Mouse (Mus musculus) frontal cortex, postnatal 14 days (tissue): ENCODE results near the gene Gm49373.
"Not testable (repeated sequence)": the region's sequence is repeated elsewhere in the genome, so short reads cannot be mapped to it uniquely, and the experiment has no call there.

Source experiments
- DNase-seq, 2 experiments: peaks; one replicate each; pipeline ENCODE4 v3.0.0; 2022; ENCODE audit warnings: low spot score in 2 of 2

Gm49373 gene

GRCm38 (mm10) chr9:21072641-21073040 is 255 bp downstream of the Gm49373 start:
- DNase-seq, result no peak

- no peak for DNase-seq
Measured at GRCm38 (mm10) chr9:21067006-21067684, 5.8 kb downstream of the Gm49373 start, which contains the start of gene Zglp1. TSS of gene Zglp1 (minus strand) at chr9:21067093.

- DNase-seq, result peak; percentile 50 to 52
Measured at GRCm38 (mm10) chr9:21062928-21063327, 10.0 kb downstream of the Gm49373 start.

GRCm38 (mm10) chr9:21051578-21051977 is 21.3 kb downstream of the Gm49373 start:
- no peak for DNase-seq

GRCm38 (mm10) chr9:21045235-21045634 is 27.7 kb downstream of the Gm49373 start:
- DNase-seq, result no peak

GRCm38 (mm10) chr9:21044785-21045184 is 28.1 kb downstream of the Gm49373 start:
- not testable (repeated sequence) for DNase-seq

- DNase-seq, result no peak
Measured at GRCm38 (mm10) chr9:21043563-21043962, 29.3 kb downstream of the Gm49373 start.

GRCm38 (mm10) chr9:21041308-21041707 is 31.6 kb downstream of the Gm49373 start:
- DNase-seq, result peak; percentile 61 to 80

- no peak for DNase-seq
Measured at GRCm38 (mm10) chr9:21039779-21040178, 33.1 kb downstream of the Gm49373 start.

- DNase-seq, result no peak
Measured at GRCm38 (mm10) chr9:21037481-21037891, 35.4 kb downstream of the Gm49373 start.

- DNase-seq, result no peak
Measured at GRCm38 (mm10) chr9:21036666-21037065, 36.2 kb downstream of the Gm49373 start.

GRCm38 (mm10) chr9:21036161-21036560 is 36.7 kb downstream of the Gm49373 start:
- DNase-seq, result no peak

GRCm38 (mm10) chr9:21035586-21035985 is 37.3 kb downstream of the Gm49373 start:
- DNase-seq, result no peak

GRCm38 (mm10) chr9:21034481-21035085 is 38.3 kb downstream of the Gm49373 start:
- DNase-seq, result no peak

GRCm38 (mm10) chr9:21033136-21033535 is 39.8 kb downstream of the Gm49373 start:
- DNase-seq, result peak in 1 of 2 experiments; percentile 64

GRCm38 (mm10) chr9:21032491-21032890 is 40.4 kb downstream of the Gm49373 start:
- no peak for DNase-seq

GRCm38 (mm10) chr9:21031896-21032351 is 41.0 kb downstream of the Gm49373 start, which contains the start of gene Icam5:
TSS of gene Icam5 (plus strand) at chr9:21032073.
- peak; percentile 83 to 84 for DNase-seq

- DNase-seq, result peak; percentile 70 to 80
Measured at GRCm38 (mm10) chr9:21031251-21031895, 41.5 kb downstream of the Gm49373 start.

- DNase-seq, result peak; percentile 77 to 79
Measured at GRCm38 (mm10) chr9:21030781-21031250, 42.1 kb downstream of the Gm49373 start.

- DNase-seq, result no peak
Measured at GRCm38 (mm10) chr9:21030055-21030600, 42.8 kb downstream of the Gm49373 start.

GRCm38 (mm10) chr9:21029291-21030054 is 43.4 kb downstream of the Gm49373 start, which contains the start of gene Icam4:
TSS of gene Icam4 (plus strand) at chr9:21029373.
- DNase-seq, result peak; percentile 57 to 71
